Mouse (Mus musculus): ENCODE data around the gene Ppme1.

DNA sequence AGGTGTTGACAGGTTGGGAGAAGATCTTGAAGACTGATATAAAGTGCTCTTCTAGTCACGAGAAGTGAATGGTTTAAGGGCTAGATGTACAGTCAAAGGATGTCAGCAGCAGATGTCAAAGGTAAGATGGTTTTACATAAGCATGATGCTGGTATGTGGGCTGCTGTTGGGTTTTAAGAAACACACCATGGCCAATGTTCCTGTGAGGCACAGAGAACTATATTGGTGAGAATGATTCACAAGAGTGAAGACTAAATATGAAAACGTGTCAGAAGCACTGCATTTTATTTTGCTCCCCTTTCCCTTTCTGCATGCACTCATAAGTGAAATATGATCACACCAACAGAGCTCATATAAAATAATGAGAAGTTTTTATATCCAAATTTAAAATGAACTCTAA, 8.9 kb downstream of the Ppme1 start:
- TF ChIP-seq CTCF (IDR thresholded peaks at IDR 0.05; ENCODE audit: insufficient read depth, low read length) (no peak), POLR2A (IDR thresholded peaks at IDR 0.05; ENCODE audit: borderline replicate concordance, extremely low read depth, low read depth, low read length) (no peak)

Data from lung, adult 2 months (tissue).